Mouse (Mus musculus) neural tube, embryonic 11.5 days (tissue): Measurements from ENCODE around the gene Fbxl5. TPM values are rescaled to one million over a fixed set of nuclear protein-coding genes. Genes with fewer than 3 reads are reported as not detected.
A peak's percentile ranks its signal among the peaks of the same experiment; 100 is the strongest.

Source experiments
- ATAC-seq: fragments of 200-750 bp; cut with Nextera tagmentation; 2 replicates; pipeline ENCODE4 v1.8.0; 2017; ENCODE audit warnings: moderate number of reproducible peaks, mild to moderate bottlenecking, moderate TSS enrichment, moderate library complexity; ENCODE audit not compliant: insufficient read depth, low FRiP score, low TSS enrichment
- DNase-seq: peaks from one replicate; pipeline ENCODE4 v3.0.0-alpha.2; 2015; ENCODE audit warnings: low spot score
- H3K27ac ChIP-seq: fragments of 300-500 bp; sonication (generic); 2 replicates; pipeline ENCODE4 v1.5.1; 2014; ENCODE audit warnings: low read depth, mild to moderate bottlenecking, low read length
- H3K27me3 ChIP-seq: fragments of 300-500 bp; sonication (generic); 2 replicates; pipeline ENCODE4 v1.6.1; 2014; ENCODE audit warnings: mild to moderate bottlenecking, low read length, mixed read lengths; ENCODE audit not compliant: control insufficient read depth, insufficient read depth
- H3K36me3 ChIP-seq: fragments of 300-500 bp; sonication (generic); 2 replicates; pipeline ENCODE4 v1.6.1; 2014; ENCODE audit warnings: mild to moderate bottlenecking, low read length, moderate library complexity, mixed read lengths; ENCODE audit not compliant: control insufficient read depth, insufficient read depth
- H3K4me1 ChIP-seq: fragments of 300-500 bp; sonication (generic); 2 replicates; pipeline ENCODE4 v1.6.1; 2014; ENCODE audit warnings: low read length, mixed read lengths; ENCODE audit not compliant: control insufficient read depth, insufficient read depth
- H3K4me2 ChIP-seq: fragments of 300-500 bp; sonication (generic); 2 replicates; pipeline ENCODE4 v1.6.1; 2014; ENCODE audit warnings: low read depth, mild to moderate bottlenecking, moderate library complexity
- H3K4me3 ChIP-seq: fragments of 300-500 bp; sonication (generic); 2 replicates; pipeline ENCODE4 v1.5.1; 2014; ENCODE audit warnings: low read depth, low read length
- H3K9ac ChIP-seq: fragments of 300-500 bp; sonication (generic); 2 replicates; pipeline ENCODE4 v1.6.1; 2014; ENCODE audit warnings: mild to moderate bottlenecking, low read length
- H3K9me3 ChIP-seq: fragments of 300-500 bp; sonication (generic); 2 replicates; pipeline ENCODE4 v1.6.1; 2016; ENCODE audit warnings: low read length; ENCODE audit not compliant: control insufficient read depth
- WGBS: fragments of 180-500 bp; shearing (Covaris S2); extraction: QIAGEN DNeasy Blood & Tissue Kit; methylation state at CpG from one replicate; pipeline ENCODE4 v1.1.7; 2014; 5-methylcytosine and 5-hydroxymethylcytosine counted together
- polyA plus RNA-seq: library from polyadenylated mRNA; unstranded; fragments of >200 nt; fragmentation: Nextera tagmentation; extraction: Ambion mirVana; gene quantifications from 2 replicates; pipeline ENCODE4 v1.2.1, GENCODE M21; 2014

Gene Fbxl5
- polyA plus RNA-seq, 1 experiment from 2014 or later, result 62.1 TPM

- Histone ChIP-seq H3K9ac (no peak overlapping the region), H3K4me2 (no peak overlapping the region), H3K4me1 (no peaks in the 10 kb centered on the region), H3K27me3 (no peaks in the 10 kb centered on the region), H3K9me3 (no peaks in the 10 kb centered on the region), H3K27ac (no peak overlapping the region), H3K4me3 (no peak overlapping the region), H3K36me3 (no peaks in the 10 kb centered on the region)
- 93% methylated on average over 11 of the region's 11 CpGs for WGBS
- ATAC-seq (no peak), DNase-seq (no peak)
Observed at GRCm38 (mm10) chr5:43820785-43821184, 653 bp downstream of the Fbxl5 start.

- H3K4me1 ChIP-seq, result no peaks in the 10 kb centered on the region
- no peak within 1 kb of the TSS for H3K4me2 ChIP-seq
- ATAC-seq (no peak), DNase-seq (no peak)
- 59% methylated on average over 12 of the region's 12 CpGs for WGBS
- H3K9me3 ChIP-seq, result no peaks in the 10 kb centered on the region
- H3K36me3 ChIP-seq, result no peaks in the 10 kb centered on the region
- H3K27me3 ChIP-seq, result no peaks in the 10 kb centered on the region
- no peak within 1 kb of the TSS for H3K4me3 ChIP-seq
- H3K27ac ChIP-seq, result no peak within 1 kb of the TSS
- no peak within 1 kb of the TSS for H3K9ac ChIP-seq
Observed at GRCm38 (mm10) chr5:43818695-43819094, 2.7 kb downstream of the Fbxl5 start, which contains the start of gene Bst1. Bst1 (plus strand) TSS chr5:43818885.

GRCm38 (mm10) chr5:43815769-43816168, 5.7 kb downstream of the Fbxl5 start:
- no peak overlapping the region for H3K9ac ChIP-seq
- H3K4me3 ChIP-seq, result no peak overlapping the region
- WGBS, result 80% methylated on average over 1 of the region's 1 CpGs
- H3K27me3 ChIP-seq, result no peaks in the 10 kb centered on the region
- H3K4me1 ChIP-seq, result no peaks in the 10 kb centered on the region
- no peak for DNase-seq
- H3K27ac ChIP-seq, result no peak overlapping the region
- no peaks in the 10 kb centered on the region for H3K9me3 ChIP-seq
- no peak overlapping the region for H3K4me2 ChIP-seq
- no peak for ATAC-seq
- no peaks in the 10 kb centered on the region for H3K36me3 ChIP-seq

GRCm38 (mm10) chr5:43814536-43814935, 6.9 kb downstream of the Fbxl5 start:
- H3K9me3 ChIP-seq, result no peaks in the 10 kb centered on the region
- H3K36me3 ChIP-seq, result no peaks in the 10 kb centered on the region
- no peaks in the 10 kb centered on the region for H3K27me3 ChIP-seq
- ATAC-seq, result no peak
- H3K4me2 ChIP-seq, result no peak overlapping the region
- H3K27ac ChIP-seq, result no peak overlapping the region
- H3K4me1 ChIP-seq, result no peaks in the 10 kb centered on the region
- no peak overlapping the region for H3K4me3 ChIP-seq
- WGBS, result 87% methylated on average over 2 of the region's 2 CpGs
- H3K9ac ChIP-seq, result no peak overlapping the region
- no peak for DNase-seq

GRCm38 (mm10) chr5:43810427-43811062, 10.9 kb downstream of the Fbxl5 start:
- H3K27me3 ChIP-seq, result no peaks in the 10 kb centered on the region
- ATAC-seq (no peak), DNase-seq (no peak)
- H3K9ac ChIP-seq, result no peak overlapping the region
- no peak overlapping the region for H3K4me2 ChIP-seq
- no peaks in the 10 kb centered on the region for H3K9me3 ChIP-seq
- H3K36me3 ChIP-seq, result no peaks in the 10 kb centered on the region
- no peak overlapping the region for H3K4me3 ChIP-seq
- H3K27ac ChIP-seq, result no peak overlapping the region
- no peaks in the 10 kb centered on the region for H3K4me1 ChIP-seq
- 88% methylated on average over 1 of the region's 1 CpGs for WGBS

- Histone ChIP-seq H3K9ac (peak overlapping the region; percentile 61), H3K4me2 (peak overlapping the region; percentile 54), H3K27ac (peak overlapping the region; percentile 47; the same call in 1 of the 2 replicates), H3K36me3 (no peaks in the 10 kb centered on the region), H3K9me3 (no peaks in the 10 kb centered on the region), H3K27me3 (no peaks in the 10 kb centered on the region), H3K4me1 (no peaks in the 10 kb centered on the region), H3K4me3 (peak overlapping the region; percentile 27)
- 5% methylated on average over 48 of the region's 48 CpGs for WGBS
- ATAC-seq (peak; percentile 96), DNase-seq (peak; percentile 92)
Observed at GRCm38 (mm10) chr5:43807744-43808696, 13.4 kb downstream of the Fbxl5 start.

- Histone ChIP-seq H3K4me3 (no peak overlapping the region), H3K27ac (no peak overlapping the region), H3K9me3 (no peaks in the 10 kb centered on the region), H3K4me1 (no peaks in the 10 kb centered on the region), H3K9ac (no peak overlapping the region), H3K27me3 (no peaks in the 10 kb centered on the region), H3K4me2 (no peak overlapping the region), H3K36me3 (no peaks in the 10 kb centered on the region)
- DNase-seq (no peak), ATAC-seq (no peak)
- WGBS, result 79% methylated on average over 4 of the region's 4 CpGs
Observed at GRCm38 (mm10) chr5:43806914-43807313, 14.5 kb downstream of the Fbxl5 start.

- no peaks in the 10 kb centered on the region for H3K36me3 ChIP-seq
- no peaks in the 10 kb centered on the region for H3K4me1 ChIP-seq
- H3K27ac ChIP-seq, result no peak overlapping the region
- no peak overlapping the region for H3K9ac ChIP-seq
- 95% methylated on average over 7 of the region's 7 CpGs for WGBS
- no peak overlapping the region for H3K4me2 ChIP-seq
- no peak overlapping the region for H3K4me3 ChIP-seq
- ATAC-seq (no peak), DNase-seq (no peak)
- H3K9me3 ChIP-seq, result no peaks in the 10 kb centered on the region
- no peaks in the 10 kb centered on the region for H3K27me3 ChIP-seq
Observed at GRCm38 (mm10) chr5:43806340-43806739, 15.1 kb downstream of the Fbxl5 start.
